Mouse (Mus musculus) embryonic fibroblast, embryonic 13.5 days (primary cell): ENCODE data around the gene Gm20479.

Source experiments
- CTCF ChIP-seq: IDR thresholded peaks from 2 replicates; pipeline ENCODE4 v1.5.1; 2011; ENCODE audit warnings: mild to moderate bottlenecking, control low read depth, low read length, moderate library complexity, borderline replicate concordance; ENCODE audit not compliant: insufficient read depth
- POLR2A ChIP-seq: IDR thresholded peaks from 2 replicates; pipeline ENCODE4 v1.6.1; 2011; ENCODE audit warnings: low read depth, mild to moderate bottlenecking, control low read depth, low read length, moderate library complexity

DNA sequence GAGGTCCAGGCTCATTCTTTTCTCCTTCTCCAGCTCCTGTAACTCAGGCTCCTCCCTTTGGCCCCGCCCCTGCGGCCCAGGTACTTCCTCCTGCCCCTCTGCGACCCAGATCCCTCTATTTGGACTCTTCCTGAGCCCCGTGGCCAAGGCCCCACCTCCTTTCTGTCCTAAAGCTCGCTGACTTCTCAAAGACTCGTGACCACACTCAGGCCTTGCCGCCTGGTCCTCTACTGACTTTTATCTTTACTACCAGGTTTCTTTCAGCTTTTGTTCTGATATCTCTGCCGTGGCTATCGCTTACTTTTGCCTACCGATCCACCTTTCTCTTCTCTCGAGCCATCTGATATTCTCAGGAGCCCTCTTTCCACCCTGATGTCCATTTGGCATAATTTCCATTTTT, 10.8 kb upstream of the Gm20479 start:
- no peak for TF ChIP-seq CTCF
- no peak for TF ChIP-seq POLR2A
